In genomic region chr9:43915015-43915414, GRCm38 (mm10) we compare ENCODE assay signal across 20 mouse cellular contexts.
DNase-seq lines count a peak whose midpoint lies in the region; ATAC-seq lines count a peak whose summit lies in the region.
"Had no signal": no experiment of that assay in that cellular context is flagged by ENCODE, and none has a peak within 500 bp of the region (broad histone marks: within the 10 kb centered on the region; RNA-seq: fewer than 3 reads in every experiment).

No protein-coding gene starts in this region.

- 40% methylated on average over 5 of the region's 5 CpGs for WGBS in kidney, embryonic 14.5 days

- ATAC-seq in kidney, embryonic 14.5 days (ENCODE audit: low FRiP score, low TSS enrichment) = no peak
- ATAC-seq: liver, embryonic 12.5 days; Patski had no signal

- no peak overlapping the region for H3K27ac ChIP-seq in kidney, embryonic 14.5 days (ENCODE audit: low read depth, low read length)
- H3K27ac ChIP-seq: embryonic facial prominence, embryonic 13.5 days; kidney, embryonic 15.5 days; liver, embryonic 12.5 days; stomach, embryonic 15.5 days had no signal

- no peaks in the 10 kb centered on the region for H3K36me3 ChIP-seq in kidney, embryonic 14.5 days (ENCODE audit: control insufficient read depth, insufficient read depth, low read length)
- H3K36me3 ChIP-seq: embryonic facial prominence, embryonic 13.5 days; kidney, embryonic 15.5 days; liver, embryonic 12.5 days; stomach, embryonic 15.5 days had no signal

- peaks cover 3% of the 10 kb centered on the region for H3K27me3 ChIP-seq in kidney, embryonic 14.5 days (ENCODE audit: control insufficient read depth, insufficient read depth, low read length)

- no peak overlapping the region for H3K4me2 ChIP-seq in kidney, embryonic 14.5 days (replicated peaks; ENCODE audit: low read depth, low read length)
- H3K4me2 ChIP-seq: embryonic facial prominence, embryonic 13.5 days; heart, embryonic 11.5 days; kidney, embryonic 15.5 days; liver, embryonic 12.5 days; stomach, embryonic 15.5 days had no signal

- peak; percentile 54 for DNase-seq in kidney, postnatal 10 days
- DNase-seq in ES-CJ7 (ENCODE audit: low read depth, low spot score) (peak; percentile 38), NIH3T3 (ENCODE audit: low read depth) (peak; percentile 70)
- DNase-seq in forelimb bud, embryonic 11.5 days (ENCODE audit: low read depth, low spot score) = peak; percentile 43
- no peak for DNase-seq in lung, postnatal 14 days
- DNase-seq in adrenal gland, adult 8-10 months = no peak
- DNase-seq: adrenal gland, adult 2 months; cerebellum, adult 9-11 months; gastrocnemius, postnatal 36 days; heart, postnatal 36 days; layer of hippocampus, adult 9-11 months; lung, postnatal 10 days; thymus, postnatal 36 days had no signal

- H3K9ac ChIP-seq in kidney, embryonic 14.5 days (ENCODE audit: low read depth, low read length) = no peak overlapping the region
- H3K9ac ChIP-seq: embryonic facial prominence, embryonic 13.5 days; kidney, embryonic 15.5 days; liver, embryonic 12.5 days; stomach, embryonic 15.5 days had no signal

- no peaks in the 10 kb centered on the region for H3K9me3 ChIP-seq in kidney, embryonic 14.5 days (ENCODE audit: control insufficient read depth, low read length)
- H3K9me3 ChIP-seq: embryonic facial prominence, embryonic 13.5 days; kidney, embryonic 15.5 days; liver, embryonic 12.5 days; stomach, embryonic 15.5 days had no signal

- H3K4me1 ChIP-seq in kidney, embryonic 14.5 days (ENCODE audit: control insufficient read depth, insufficient read depth, low read length) = no peaks in the 10 kb centered on the region
- H3K4me1 ChIP-seq: liver, embryonic 12.5 days; stomach, embryonic 15.5 days had no signal

- no peak overlapping the region for H3K4me3 ChIP-seq in kidney, embryonic 14.5 days (ENCODE audit: low read length)
- H3K4me3 ChIP-seq: embryonic facial prominence, embryonic 13.5 days; kidney, embryonic 15.5 days; liver, embryonic 12.5 days; stomach, embryonic 15.5 days had no signal

Comparison
In these comparisons a context has a peak if more than half of its experiments do, and no peak if none do; other contexts are left out.
1. DNase-seq: peak in kidney, postnatal 10 days (single experiment), ES-CJ7 (single experiment), NIH3T3 (single experiment) and forelimb bud, embryonic 11.5 days (single experiment); none in lung, postnatal 14 days (single experiment) and adrenal gland, adult 8-10 months (single experiment).